21 mouse cellular contexts compared by ENCODE assay signal in the genomic region with DNA sequence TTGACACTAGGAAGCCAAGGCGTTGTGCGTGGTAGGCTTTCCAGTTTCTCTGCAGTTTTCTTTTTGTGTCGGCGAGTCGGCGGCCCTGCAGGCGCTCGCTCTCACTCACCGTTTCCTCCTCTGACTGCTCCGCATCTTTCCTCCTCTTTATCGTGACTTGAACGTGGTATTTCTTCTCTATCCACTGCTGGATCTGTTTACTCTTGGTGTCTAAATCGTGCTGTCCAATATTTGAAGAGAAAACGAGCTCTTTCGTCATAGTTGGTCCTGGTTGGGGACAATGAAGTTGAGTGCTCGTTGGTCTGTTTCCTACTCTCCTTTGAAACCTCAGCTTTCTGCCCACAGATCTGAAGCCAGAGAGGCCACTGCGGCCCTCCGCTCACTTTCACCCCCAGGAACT.
"Had no signal": no experiment of that assay in that cellular context is flagged by ENCODE, and none has a peak within 500 bp of the region (broad histone marks: within the 10 kb centered on the region; RNA-seq: fewer than 3 reads in every experiment).

No protein-coding gene starts in this region.

- H3K4me1 ChIP-seq: midbrain, embryonic 10.5 days; midbrain, embryonic 13.5 days; neural tube, embryonic 13.5 days; neural tube, embryonic 15.5 days; stomach, embryonic 15.5 days had no signal

- DNase-seq: lung, adult 18-20 months; lung, embryonic 14.5 days; lung, postnatal 10 days; lung, postnatal 4 days; retina, postnatal 1 day; right cerebral cortex, adult 18-20 months; right cerebral cortex, postnatal 25 days; right cerebral cortex, postnatal 4 days; spleen, adult 18-20 months; thymus, adult 2 months; thymus, postnatal 25 days; thymus, postnatal 4 days had no signal

- H3K9ac ChIP-seq: liver, embryonic 14.5 days; lung, embryonic 14.5 days; midbrain, embryonic 13.5 days; neural tube, embryonic 13.5 days; neural tube, embryonic 15.5 days; stomach, embryonic 15.5 days had no signal

- H3K27ac ChIP-seq: liver, embryonic 14.5 days; midbrain, embryonic 10.5 days; midbrain, embryonic 13.5 days; neural tube, embryonic 13.5 days; neural tube, embryonic 15.5 days; stomach, embryonic 15.5 days; stomach, postnatal 0 days had no signal

- H3K27me3 ChIP-seq: midbrain, embryonic 13.5 days; neural tube, embryonic 13.5 days; neural tube, embryonic 15.5 days; stomach, embryonic 15.5 days had no signal

- H3K4me2 ChIP-seq: lung, embryonic 14.5 days; midbrain, embryonic 13.5 days; neural tube, embryonic 13.5 days; neural tube, embryonic 15.5 days; stomach, embryonic 15.5 days had no signal

- ATAC-seq: midbrain, embryonic 13.5 days; midbrain, embryonic 16.5 days had no signal

- H3K4me3 ChIP-seq: midbrain, embryonic 10.5 days; midbrain, embryonic 13.5 days; myocyte; neural tube, embryonic 13.5 days; neural tube, embryonic 15.5 days; stomach, embryonic 15.5 days had no signal

- H3K9me3 ChIP-seq: midbrain, embryonic 10.5 days; midbrain, embryonic 13.5 days; neural tube, embryonic 13.5 days; neural tube, embryonic 15.5 days; stomach, embryonic 15.5 days had no signal
